Mouse (Mus musculus): ENCODE results near the gene Nat8f2. TPM values are rescaled to one million over a fixed set of nuclear protein-coding genes. Genes with fewer than 3 reads are reported as not detected.
"Not testable (repeated sequence)": the region's sequence is repeated elsewhere in the genome, so short reads cannot be mapped to it uniquely, and the experiment has no call there.

Nat8f2 gene
- polyA plus RNA-seq, 1 experiment from 2014 or later: not detected

GRCm38 (mm10) chr6:85862565-85862964 is 6.4 kb downstream of the Nat8f2 start:
- no peaks in the 10 kb centered on the region for H3K4me1 ChIP-seq
- H3K9me3 ChIP-seq: no peaks in the 10 kb centered on the region
- no peak overlapping the region for H3K4me2 ChIP-seq (replicated peaks)
- 43% methylated on average over 3 of the region's 3 CpGs for WGBS
- H3K27me3 ChIP-seq: no peaks in the 10 kb centered on the region
- ATAC-seq (replicated peaks): no peak
- H3K27ac ChIP-seq (replicated peaks): no peak overlapping the region
- no peaks in the 10 kb centered on the region for H3K36me3 ChIP-seq
- no peak overlapping the region for H3K4me3 ChIP-seq
- no peak overlapping the region for H3K9ac ChIP-seq (replicated peaks)

GRCm38 (mm10) chr6:85861247-85861646 is 7.7 kb downstream of the Nat8f2 start:
- Histone ChIP-seq H3K4me1 (no peaks in the 10 kb centered on the region), H3K27ac (replicated peaks) (no peak overlapping the region), H3K4me3 (no peak overlapping the region), H3K36me3 (no peaks in the 10 kb centered on the region), H3K27me3 (no peaks in the 10 kb centered on the region), H3K9ac (replicated peaks) (no peak overlapping the region), H3K9me3 (no peaks in the 10 kb centered on the region), H3K4me2 (replicated peaks) (no peak overlapping the region)
- no peak for ATAC-seq (replicated peaks)
- WGBS: 82% methylated on average over 3 of the region's 3 CpGs

GRCm38 (mm10) chr6:85856194-85856678 is 12.7 kb downstream of the Nat8f2 start:
- Histone ChIP-seq H3K9ac (replicated peaks) (no peak overlapping the region), H3K27me3 (no peaks in the 10 kb centered on the region), H3K4me2 (replicated peaks) (no peak overlapping the region), H3K4me3 (no peak overlapping the region), H3K27ac (replicated peaks) (no peak overlapping the region), H3K9me3 (no peaks in the 10 kb centered on the region), H3K36me3 (no peaks in the 10 kb centered on the region), H3K4me1 (no peaks in the 10 kb centered on the region)
- peak; percentile 53; the same call in 1 of the 2 replicates for ATAC-seq (replicated peaks)
- WGBS: 81% methylated on average over 1 of the region's 1 CpGs

GRCm38 (mm10) chr6:85853481-85853880 is 15.5 kb downstream of the Nat8f2 start:
- H3K27me3 ChIP-seq: no peaks in the 10 kb centered on the region
- H3K9ac ChIP-seq (replicated peaks): no peak overlapping the region
- H3K4me1 ChIP-seq: no peaks in the 10 kb centered on the region
- 68% methylated on average over 3 of the region's 3 CpGs for WGBS
- H3K9me3 ChIP-seq: no peaks in the 10 kb centered on the region
- H3K36me3 ChIP-seq: no peaks in the 10 kb centered on the region
- H3K4me3 ChIP-seq: no peak overlapping the region
- no peak overlapping the region for H3K27ac ChIP-seq (replicated peaks)
- ATAC-seq (replicated peaks): no peak
- H3K4me2 ChIP-seq (replicated peaks): no peak overlapping the region

GRCm38 (mm10) chr6:85851062-85851773 is 17.7 kb downstream of the Nat8f2 start:
- no peak overlapping the region for H3K27ac ChIP-seq (replicated peaks)
- H3K9me3 ChIP-seq: no peaks in the 10 kb centered on the region
- peaks cover 10% of the 10 kb centered on the region for H3K4me1 ChIP-seq
- no peak overlapping the region for H3K9ac ChIP-seq (replicated peaks)
- no peaks in the 10 kb centered on the region for H3K36me3 ChIP-seq
- WGBS: 88% methylated on average over 7 of the region's 7 CpGs
- no peaks in the 10 kb centered on the region for H3K27me3 ChIP-seq
- H3K4me2 ChIP-seq (replicated peaks): no peak overlapping the region
- no peak overlapping the region for H3K4me3 ChIP-seq
- ATAC-seq (replicated peaks): no peak

- no peaks in the 10 kb centered on the region for H3K27me3 ChIP-seq
- H3K9ac ChIP-seq (replicated peaks): no peak overlapping the region
- no peaks in the 10 kb centered on the region for H3K36me3 ChIP-seq
- no peak overlapping the region for H3K27ac ChIP-seq (replicated peaks)
- H3K4me1 ChIP-seq: peaks cover 10% of the 10 kb centered on the region
- WGBS: 8% methylated on average over 2 of the region's 2 CpGs
- ATAC-seq (replicated peaks): no peak
- no peak overlapping the region for H3K4me3 ChIP-seq
- no peak overlapping the region for H3K4me2 ChIP-seq (replicated peaks)
- no peaks in the 10 kb centered on the region for H3K9me3 ChIP-seq
Observed at GRCm38 (mm10) chr6:85849240-85849639, 19.7 kb downstream of the Nat8f2 start.

GRCm38 (mm10) chr6:85848140-85848539 is 20.8 kb downstream of the Nat8f2 start:
- ATAC-seq (replicated peaks): no peak

GRCm38 (mm10) chr6:85846921-85847320 is 22.0 kb downstream of the Nat8f2 start:
- 39% methylated on average over 1 of the region's 1 CpGs for WGBS
- Histone ChIP-seq H3K4me1 (peaks cover 10% of the 10 kb centered on the region), H3K36me3 (no peaks in the 10 kb centered on the region), H3K4me3 (no peak overlapping the region), H3K9me3 (no peaks in the 10 kb centered on the region), H3K9ac (replicated peaks) (no peak overlapping the region), H3K27ac (replicated peaks) (no peak overlapping the region), H3K27me3 (no peaks in the 10 kb centered on the region), H3K4me2 (replicated peaks) (no peak overlapping the region)
- no peak for ATAC-seq (replicated peaks)

More at GRCm38 (mm10) chr6:85848140-85848539, 20.8 kb downstream of the Nat8f2 start:
- peaks cover 10% of the 10 kb centered on the region for H3K4me1 ChIP-seq
- H3K9me3 ChIP-seq: no peaks in the 10 kb centered on the region
- no peaks in the 10 kb centered on the region for H3K27me3 ChIP-seq
- no peak overlapping the region for H3K27ac ChIP-seq (replicated peaks)
- H3K9ac ChIP-seq (replicated peaks): no peak overlapping the region
- no peak overlapping the region for H3K4me2 ChIP-seq (replicated peaks)
- no peak overlapping the region for H3K4me3 ChIP-seq
- WGBS: 92% methylated on average over 4 of the region's 4 CpGs
- H3K36me3 ChIP-seq: no peaks in the 10 kb centered on the region

- H3K9me3 ChIP-seq; H3K27ac ChIP-seq (replicated peaks); H3K4me2 ChIP-seq (replicated peaks); H3K4me3 ChIP-seq; H3K9ac ChIP-seq (replicated peaks); ATAC-seq (replicated peaks); H3K27me3 ChIP-seq; H3K36me3 ChIP-seq: not testable (repeated sequence)
- 74% methylated on average over 25 of the region's 25 CpGs for WGBS
- H3K4me1 ChIP-seq: peaks cover 10% of the 10 kb centered on the region
Observed at GRCm38 (mm10) chr6:85843677-85844458, 25.1 kb downstream of the Nat8f2 start.

- Histone ChIP-seq H3K4me2 (replicated peaks) (no peak overlapping the region), H3K9me3 (no peaks in the 10 kb centered on the region), H3K36me3 (no peaks in the 10 kb centered on the region), H3K27me3 (no peaks in the 10 kb centered on the region), H3K4me3 (no peak overlapping the region), H3K27ac (replicated peaks) (no peak overlapping the region), H3K9ac (replicated peaks) (no peak overlapping the region), H3K4me1 (peaks cover 7% of the 10 kb centered on the region; the same call in 1 of the 2 replicates)
- whole genome bisulfite sequencing: 13% methylated on average over 4 of the region's 4 CpGs
- ATAC-seq (replicated peaks): 0 out of 2 replicates have a peak, but pooled peaks have one; percentile 11
Observed at GRCm38 (mm10) chr6:85839982-85840381, 29.0 kb downstream of the Nat8f2 start.

GRCm38 (mm10) chr6:85838674-85839073 is 30.3 kb downstream of the Nat8f2 start:
- Histone ChIP-seq H3K27me3 (no peaks in the 10 kb centered on the region), H3K9me3 (no peaks in the 10 kb centered on the region), H3K4me1 (peaks cover 7% of the 10 kb centered on the region; the same call in 1 of the 2 replicates), H3K4me3 (no peak overlapping the region), H3K27ac (replicated peaks) (no peak overlapping the region), H3K36me3 (no peaks in the 10 kb centered on the region), H3K4me2 (replicated peaks) (no peak overlapping the region), H3K9ac (replicated peaks) (no peak overlapping the region)
- WGBS: 25% methylated on average over 8 of the region's 8 CpGs
- no peak for ATAC-seq (replicated peaks)

- H3K9ac ChIP-seq (replicated peaks); H3K4me1 ChIP-seq; H3K27ac ChIP-seq (replicated peaks); H3K27me3 ChIP-seq; ATAC-seq (replicated peaks); H3K9me3 ChIP-seq; H3K4me2 ChIP-seq (replicated peaks); H3K36me3 ChIP-seq; H3K4me3 ChIP-seq: not testable (repeated sequence)
- WGBS: 6% methylated on average over 12 of the region's 12 CpGs
Observed at GRCm38 (mm10) chr6:85837307-85837706, 31.7 kb downstream of the Nat8f2 start.
